Mouse (Mus musculus) spleen, adult 2 months (tissue): ENCODE results near the gene Gpd1. TPM values are rescaled to one million over a fixed set of nuclear protein-coding genes. Genes with fewer than 3 reads are reported as not detected.

Experiments used
- DNase-seq, 2 experiments: peaks; one replicate each; pipeline versions ENCODE4 v3.0.0 to v3.0.0-alpha.2; 2012 to 2021; ENCODE audit warnings: low spot score in 2 of 2, low read depth in 1 of 2
- H3K27ac ChIP-seq: fragments of 200-500 bp; 2 replicates; pipeline ENCODE4 v1.5.1; 2012; ENCODE audit warnings: low read length, inconsistent platforms; ENCODE audit not compliant: insufficient read depth
- H3K27me3 ChIP-seq: fragments of 200-500 bp; 2 replicates; pipeline ENCODE4 v1.6.1; 2012; ENCODE audit warnings: mild to moderate bottlenecking, moderate library complexity, low read length, inconsistent platforms; ENCODE audit not compliant: control insufficient read depth, insufficient read depth
- H3K36me3 ChIP-seq: fragments of 200-500 bp; 2 replicates; pipeline ENCODE4 v1.6.1; 2012; ENCODE audit warnings: mild to moderate bottlenecking, low read length, inconsistent platforms; ENCODE audit not compliant: control insufficient read depth, insufficient read depth
- H3K4me1 ChIP-seq: fragments of 200-500 bp; 2 replicates; pipeline ENCODE4 v1.6.1; 2011; ENCODE audit warnings: inconsistent platforms; ENCODE audit not compliant: control insufficient read depth, insufficient read depth, insufficient read length
- H3K4me3 ChIP-seq: fragments of 200-500 bp; 2 replicates; pipeline ENCODE4 v1.5.1; 2011; ENCODE audit warnings: mild to moderate bottlenecking, inconsistent platforms; ENCODE audit not compliant: insufficient read depth, insufficient read length; ENCODE audit errors: extremely low read depth
- CTCF ChIP-seq: fragments of 200-500 bp; IDR thresholded peaks from 2 replicates; pipeline ENCODE4 v1.5.1; 2011; ENCODE audit warnings: mild to moderate bottlenecking, inconsistent platforms; ENCODE audit not compliant: insufficient read depth, insufficient read length, insufficient replicate concordance; ENCODE audit errors: extremely low read depth
- POLR2A ChIP-seq: fragments of 200-500 bp; IDR thresholded peaks from 2 replicates; pipeline ENCODE4 v1.6.1; 2011; ENCODE audit warnings: low read depth, low read length, inconsistent platforms
- WGBS: fragments of 180-500 bp; shearing (Covaris S2); methylation state at CpG from one replicate; pipeline ENCODE4 v1.1.7; 2018; 5-methylcytosine and 5-hydroxymethylcytosine counted together
- polyA plus RNA-seq: library from polyadenylated mRNA; depleted of rRNA; stranded (reverse); fragments of >200 nt; gene quantifications from 2 replicates; pipeline ENCODE4 v1.2.3, GENCODE M21; 2012

Gene Gpd1
- polyA plus RNA-seq, 1 experiment = 8.5 TPM

GRCm38 (mm10) chr15:99671783-99672182 is 45.5 kb upstream of the Gpd1 start:
- Histone ChIP-seq H3K27me3 (peaks cover 11% of the 10 kb centered on the region), H3K36me3 (no peaks in the 10 kb centered on the region), H3K4me3 (no peak overlapping the region), H3K27ac (no peak overlapping the region), H3K4me1 (0 out of 2 replicates have a peak, but pooled peaks cover 7% of the 10 kb centered on the region)
- no peak for TF ChIP-seq POLR2A
- TF ChIP-seq CTCF = no peak
- DNase-seq = no peak
- 48% methylated on average over 14 of the region's 14 CpGs for WGBS

DNA sequence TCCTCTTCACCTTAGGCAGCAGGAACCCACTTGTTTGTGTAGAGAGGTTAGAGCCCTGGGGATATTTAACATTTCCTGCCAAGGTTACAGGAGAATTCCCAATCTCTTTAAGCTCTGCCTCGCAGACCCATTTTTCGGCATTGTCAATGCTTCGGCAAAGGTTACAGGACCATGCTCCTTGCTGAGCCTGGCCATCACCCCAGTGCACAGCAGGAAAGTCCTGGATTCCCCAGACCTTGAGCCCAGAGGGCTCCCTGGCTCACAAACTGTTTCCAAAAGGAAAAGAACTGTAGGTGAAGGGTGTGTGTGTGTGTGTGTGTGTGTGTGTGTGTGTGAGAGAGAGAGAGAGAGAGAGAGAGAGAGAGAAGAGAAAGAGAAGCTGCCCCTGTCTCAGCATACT is 42.4 kb upstream of the Gpd1 start:
- DNase-seq = no peak
- 0 out of 2 replicates have a peak, but pooled peaks cover 7% of the 10 kb centered on the region for H3K4me1 ChIP-seq
- H3K36me3 ChIP-seq = no peaks in the 10 kb centered on the region
- H3K27ac ChIP-seq = no peak overlapping the region
- no peak for TF ChIP-seq CTCF
- no peak for TF ChIP-seq POLR2A
- WGBS = 82% methylated on average over 3 of the region's 3 CpGs
- no peak overlapping the region for H3K4me3 ChIP-seq
- H3K27me3 ChIP-seq = peaks cover 11% of the 10 kb centered on the region

DNA sequence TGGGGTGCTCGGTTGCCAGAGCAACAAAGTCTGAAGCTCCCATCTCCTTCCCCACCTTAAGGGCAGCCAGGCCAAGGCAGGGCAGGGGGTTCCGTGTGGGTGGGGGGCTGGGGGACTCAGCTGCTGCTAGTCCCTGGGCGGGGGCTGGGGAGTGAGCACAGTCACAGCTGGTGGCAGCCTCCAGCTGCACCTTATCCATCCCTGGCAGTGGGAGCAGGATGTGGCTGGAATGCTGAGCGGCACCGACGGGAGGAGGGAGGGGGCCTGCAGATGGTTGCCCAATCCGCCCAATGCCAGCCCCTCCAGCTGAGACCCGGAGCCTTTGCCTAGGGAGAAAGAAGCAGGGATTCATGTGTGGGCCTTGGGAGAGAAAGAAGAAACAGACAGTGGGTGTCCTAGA is 40.2 kb upstream of the Gpd1 start:
- WGBS = 79% methylated on average over 8 of the region's 8 CpGs

DNA sequence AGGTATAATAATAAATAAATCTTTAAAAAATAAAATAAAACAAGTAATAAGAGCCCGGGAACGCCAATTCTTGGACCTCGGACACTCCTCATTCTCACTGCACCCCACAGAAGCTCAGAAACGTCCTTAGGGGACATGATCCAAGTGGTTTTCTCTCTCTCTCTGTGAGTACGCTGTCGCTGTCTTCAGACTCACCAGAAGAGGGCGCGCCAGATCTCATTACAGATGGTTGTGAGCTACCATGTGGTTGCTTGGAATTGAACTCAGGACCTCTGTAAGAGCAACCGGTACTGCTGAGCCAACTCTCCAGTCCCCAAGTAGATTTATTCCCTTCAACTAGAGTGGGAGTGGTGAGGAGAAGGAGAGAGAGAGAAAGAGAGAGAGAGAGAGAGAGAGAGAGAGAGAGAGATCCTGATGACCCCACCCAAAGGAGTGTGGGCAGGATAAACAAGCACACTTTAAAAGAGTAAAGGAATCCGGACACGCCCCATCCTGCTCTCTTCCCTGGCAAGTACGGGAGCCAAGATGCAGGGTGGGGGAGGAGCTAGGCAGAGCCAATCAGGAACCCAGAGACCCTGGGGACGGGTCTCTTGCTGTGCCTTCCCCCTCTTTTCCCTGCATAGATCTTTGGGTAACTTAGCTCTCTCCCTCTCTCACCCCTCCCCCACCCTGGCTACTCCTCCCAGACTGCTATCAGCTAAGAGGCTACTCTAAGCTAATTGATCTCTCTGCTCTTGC is 39.1 kb upstream of the Gpd1 start:
- H3K4me1 ChIP-seq = no peaks in the 10 kb centered on the region
- WGBS = 20% methylated on average over 13 of the region's 13 CpGs
- TF ChIP-seq CTCF (peak; percentile 2; the same call in 1 of the 2 replicates), POLR2A (no peak)
- peak in 1 of 2 experiments; percentile 30 for DNase-seq
- no peak overlapping the region for H3K27ac ChIP-seq
- H3K27me3 ChIP-seq = no peaks in the 10 kb centered on the region
- H3K4me3 ChIP-seq = no peak overlapping the region
- no peaks in the 10 kb centered on the region for H3K36me3 ChIP-seq

More for the DNA sequence above, 40.2 kb upstream of the Gpd1 start:
- H3K27me3 ChIP-seq = no peaks in the 10 kb centered on the region
- H3K4me3 ChIP-seq = no peak overlapping the region
- H3K27ac ChIP-seq = no peak overlapping the region
- DNase-seq = no peak
- TF ChIP-seq CTCF (no peak), POLR2A (no peak)
- H3K36me3 ChIP-seq = no peaks in the 10 kb centered on the region
- H3K4me1 ChIP-seq = no peaks in the 10 kb centered on the region

- DNase-seq = no peak
- H3K36me3 ChIP-seq = no peaks in the 10 kb centered on the region
- H3K27ac ChIP-seq = no peak overlapping the region
- no peaks in the 10 kb centered on the region for H3K27me3 ChIP-seq
- TF ChIP-seq CTCF = no peak
- no peak for TF ChIP-seq POLR2A
- 77% methylated on average over 7 of the region's 7 CpGs for WGBS
- H3K4me3 ChIP-seq = no peak overlapping the region
- H3K4me1 ChIP-seq = no peaks in the 10 kb centered on the region
Observed at GRCm38 (mm10) chr15:99679008-99679407, 38.3 kb upstream of the Gpd1 start.

DNA sequence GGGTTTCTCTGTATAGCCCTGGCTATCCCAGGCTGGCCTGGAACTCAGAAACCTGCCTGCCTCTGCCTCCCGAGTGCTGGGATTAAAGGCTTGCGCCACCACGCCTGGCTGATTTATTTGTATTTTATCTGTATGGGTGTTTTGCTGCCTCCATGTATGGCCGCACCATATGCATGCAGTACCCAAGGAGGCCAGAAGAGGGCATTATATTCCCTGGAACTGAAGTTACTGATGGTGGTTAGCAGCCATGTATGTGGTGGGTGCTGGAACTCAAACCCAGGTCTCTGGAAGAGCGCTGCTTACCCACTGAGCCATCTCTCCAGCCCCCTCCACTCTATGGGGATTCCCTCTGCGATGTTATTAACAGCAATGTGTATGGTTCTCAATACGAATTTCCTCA is 34.4 kb upstream of the Gpd1 start:
- DNase-seq = no peak
- no peaks in the 10 kb centered on the region for H3K27me3 ChIP-seq
- H3K27ac ChIP-seq = no peak overlapping the region
- WGBS = 86% methylated on average over 7 of the region's 7 CpGs
- no peaks in the 10 kb centered on the region for H3K4me1 ChIP-seq
- no peak overlapping the region for H3K4me3 ChIP-seq
- no peak for TF ChIP-seq POLR2A
- TF ChIP-seq CTCF = no peak
- no peaks in the 10 kb centered on the region for H3K36me3 ChIP-seq

DNA sequence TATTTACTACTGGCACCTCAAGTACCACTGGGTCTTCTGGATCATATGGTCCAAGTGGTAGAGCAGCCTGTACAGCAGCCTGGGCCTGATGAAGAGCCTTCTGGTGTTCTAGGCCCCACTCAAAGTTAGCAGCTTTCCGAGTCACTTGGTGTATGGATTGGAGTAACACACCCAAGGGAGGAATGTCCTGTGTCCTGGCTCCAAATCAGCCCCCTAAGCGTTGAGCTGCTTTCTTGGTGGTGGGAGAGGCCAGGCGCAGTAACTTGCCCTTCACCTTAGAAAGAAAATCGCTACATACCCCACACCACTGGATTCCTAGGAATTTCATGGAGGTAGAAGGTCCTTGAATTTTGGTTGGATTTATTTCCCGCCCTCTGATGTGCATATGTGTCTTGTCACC is 33.2 kb upstream of the Gpd1 start:
- no peaks in the 10 kb centered on the region for H3K36me3 ChIP-seq
- no peak overlapping the region for H3K4me3 ChIP-seq
- H3K27ac ChIP-seq = no peak overlapping the region
- 92% methylated on average over 5 of the region's 5 CpGs for WGBS
- H3K27me3 ChIP-seq = no peaks in the 10 kb centered on the region
- no peak for TF ChIP-seq POLR2A
- TF ChIP-seq CTCF = no peak
- H3K4me1 ChIP-seq = no peaks in the 10 kb centered on the region
- DNase-seq = no peak
